17 mouse cellular contexts compared by ENCODE assay signal in the genomic region with DNA sequence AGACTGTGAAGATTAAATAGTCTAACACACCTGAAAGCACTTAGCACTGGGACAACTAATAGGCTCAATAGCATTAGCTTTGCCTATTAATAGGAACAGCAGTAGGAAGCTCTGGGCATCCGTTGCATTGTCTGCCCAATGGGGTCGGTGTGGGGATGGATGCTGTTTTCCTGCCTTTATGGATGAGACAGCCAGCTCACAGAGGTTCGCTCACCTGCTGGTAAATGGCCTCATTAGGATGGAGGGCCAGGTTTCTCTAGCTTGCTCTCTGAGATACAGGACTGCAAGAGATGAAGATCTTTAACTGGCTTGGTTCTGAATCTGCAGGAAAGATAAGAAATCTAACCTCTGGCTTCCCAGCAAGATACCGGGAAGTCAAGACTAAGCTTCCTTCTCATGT.
"Had no signal": no experiment of that assay in that cellular context is flagged by ENCODE, and none has a peak within 500 bp of the region (broad histone marks: within the 10 kb centered on the region; RNA-seq: fewer than 3 reads in every experiment).

No protein-coding gene starts in this region.

- H3K4me2 ChIP-seq: limb, embryonic 12.5 days; limb, embryonic 15.5 days; liver, embryonic 11.5 days; lung, embryonic 14.5 days; midbrain, embryonic 12.5 days; midbrain, embryonic 15.5 days; neural tube, embryonic 13.5 days had no signal

- ATAC-seq: liver, postnatal 0 days; lung, postnatal 0 days; midbrain, embryonic 15.5 days had no signal

- H3K4me3 ChIP-seq: limb, embryonic 12.5 days; limb, embryonic 15.5 days; midbrain, embryonic 12.5 days; midbrain, embryonic 15.5 days; neural tube, embryonic 13.5 days had no signal

- H3K36me3 ChIP-seq: midbrain, embryonic 15.5 days had no signal

- H3K27me3 ChIP-seq: limb, embryonic 12.5 days; limb, embryonic 15.5 days; midbrain, embryonic 12.5 days; midbrain, embryonic 15.5 days; neural tube, embryonic 13.5 days had no signal

- H3K27ac ChIP-seq: limb, embryonic 12.5 days; limb, embryonic 15.5 days; liver, embryonic 14.5 days; macrophage; midbrain, embryonic 12.5 days; midbrain, embryonic 15.5 days; neural tube, embryonic 13.5 days had no signal

- H3K9ac ChIP-seq: limb, embryonic 12.5 days; limb, embryonic 15.5 days; liver, embryonic 14.5 days; liver, postnatal 0 days; lung, embryonic 14.5 days; midbrain, embryonic 12.5 days; midbrain, embryonic 15.5 days; neural tube, embryonic 13.5 days had no signal

- DNase-seq: kidney, postnatal 14 days; kidney, postnatal 4 days; left cerebral cortex, postnatal 4 days; liver, postnatal 0 days; lung, embryonic 14.5 days; thymus, adult 2 months; thymus, postnatal 14 days; thymus, postnatal 4 days had no signal

- H3K9me3 ChIP-seq: limb, embryonic 12.5 days; limb, embryonic 15.5 days; midbrain, embryonic 12.5 days; midbrain, embryonic 15.5 days; neural tube, embryonic 13.5 days had no signal
